Mouse (Mus musculus) lung, embryonic 14.5 days (tissue): ENCODE measurements around the gene Tln2. TPM values are rescaled to one million over a fixed set of nuclear protein-coding genes. Genes with fewer than 3 reads are reported as not detected.

ENCODE experiments used
- ATAC-seq: fragments of 200-750 bp; cut with Nextera tagmentation; 2 replicates; pipeline ENCODE4 v1.8.0; 2017; ENCODE audit warnings: mild to moderate bottlenecking, moderate TSS enrichment, moderate library complexity; ENCODE audit not compliant: insufficient read depth
- DNase-seq: peaks from one replicate; pipeline ENCODE4 v3.0.0-alpha.2; 2015
- H3K27ac ChIP-seq: fragments of 300-500 bp; sonication (generic); 2 replicates; pipeline ENCODE4 v1.5.1; 2014; ENCODE audit warnings: low read depth, mild to moderate bottlenecking, moderate library complexity
- H3K27me3 ChIP-seq: fragments of 300-500 bp; sonication (generic); 2 replicates; pipeline ENCODE4 v1.6.1; 2014; ENCODE audit warnings: low read length, control low read depth; ENCODE audit not compliant: insufficient read depth
- H3K36me3 ChIP-seq: fragments of 300-500 bp; sonication (generic); 2 replicates; pipeline ENCODE4 v1.6.1; 2014; ENCODE audit warnings: control low read depth; ENCODE audit not compliant: insufficient read depth
- H3K4me1 ChIP-seq: fragments of 300-500 bp; sonication (generic); 2 replicates; pipeline ENCODE4 v1.6.1; 2014; ENCODE audit warnings: antibody characterized with exemption, control low read depth; ENCODE audit not compliant: insufficient read depth
- H3K4me2 ChIP-seq: fragments of 300-500 bp; sonication (generic); 2 replicates; pipeline ENCODE4 v1.6.1; 2014; ENCODE audit warnings: mild to moderate bottlenecking
- H3K4me3 ChIP-seq: fragments of 300-500 bp; sonication (generic); 2 replicates; pipeline ENCODE4 v1.5.1; 2014; ENCODE audit warnings: low read depth, low read length
- H3K9ac ChIP-seq: fragments of 300-500 bp; sonication (generic); 2 replicates; pipeline ENCODE4 v1.6.1; 2014
- H3K9me3 ChIP-seq: fragments of 300-500 bp; sonication (generic); 2 replicates; pipeline ENCODE4 v1.6.1; 2016; ENCODE audit warnings: low read depth, low read length, control low read depth
- CTCF ChIP-seq: IDR thresholded peaks from 2 replicates; pipeline ENCODE4 v1.5.1; 2016; ENCODE audit warnings: antibody characterized with exemption, low read depth
- WGBS: fragments of 180-500 bp; shearing (Covaris S2); extraction: QIAGEN DNeasy Blood & Tissue Kit; methylation state at CpG from one replicate; pipeline ENCODE4 v1.1.7; 2014; 5-methylcytosine and 5-hydroxymethylcytosine counted together
- polyA plus RNA-seq: library from polyadenylated mRNA; unstranded; fragments of >200 nt; fragmentation: Nextera tagmentation; extraction: Ambion mirVana; gene quantifications from 2 replicates; pipeline ENCODE4 v1.2.1, GENCODE M21; 2014

Tln2 gene
- polyA plus RNA-seq, 1 experiment from 2014 or later = 19.1 TPM

- DNase-seq = no peak
- H3K9ac ChIP-seq = no peak overlapping the region
- H3K4me2 ChIP-seq = no peak overlapping the region
- no peak for TF ChIP-seq CTCF
- H3K9me3 ChIP-seq = no peaks in the 10 kb centered on the region
- H3K27ac ChIP-seq = no peak overlapping the region
- 28% methylated on average over 1 of the region's 1 CpGs for WGBS
- H3K4me1 ChIP-seq = no peaks in the 10 kb centered on the region; the same call in 1 of the 2 replicates
- ATAC-seq = no peak
- H3K36me3 ChIP-seq = no peaks in the 10 kb centered on the region
- H3K27me3 ChIP-seq = no peaks in the 10 kb centered on the region
- H3K4me3 ChIP-seq = no peak overlapping the region
Measured at GRCm38 (mm10) chr9:67481851-67482250, 77.7 kb downstream of the Tln2 start.

- Histone ChIP-seq H3K36me3 (no peaks in the 10 kb centered on the region), H3K27me3 (no peaks in the 10 kb centered on the region), H3K4me2 (no peak overlapping the region), H3K4me3 (no peak overlapping the region), H3K4me1 (no peaks in the 10 kb centered on the region; the same call in 1 of the 2 replicates), H3K27ac (no peak overlapping the region), H3K9me3 (no peaks in the 10 kb centered on the region), H3K9ac (no peak overlapping the region)
- 59% methylated on average over 3 of the region's 3 CpGs for WGBS
- ATAC-seq (no peak), DNase-seq (no peak)
- TF ChIP-seq CTCF = no peak
Measured at GRCm38 (mm10) chr9:67477445-67477844, 82.1 kb downstream of the Tln2 start.

DNA sequence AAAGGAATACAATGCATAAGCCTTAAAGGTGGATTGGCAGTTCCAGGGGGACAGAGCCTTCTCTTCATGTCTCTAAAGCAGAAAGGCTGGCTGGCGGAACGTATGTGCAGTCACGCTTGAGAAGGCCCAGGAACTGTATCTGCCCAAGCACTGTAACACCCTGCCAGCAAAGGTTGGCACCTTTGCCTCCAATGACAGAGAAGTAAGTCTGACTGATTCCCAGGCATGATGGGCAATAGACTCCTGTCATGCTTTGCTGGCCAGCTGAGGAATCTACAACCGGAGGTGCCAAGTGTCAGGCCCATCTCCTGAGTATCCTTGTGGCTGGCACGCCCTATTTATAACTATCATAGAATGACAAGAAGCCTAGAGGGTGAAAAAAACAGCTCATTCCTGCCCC, 83.3 kb downstream of the Tln2 start:
- no peaks in the 10 kb centered on the region for H3K4me1 ChIP-seq
- DNase-seq (no peak), ATAC-seq (no peak)
- no peaks in the 10 kb centered on the region for H3K36me3 ChIP-seq
- no peaks in the 10 kb centered on the region for H3K27me3 ChIP-seq
- no peak overlapping the region for H3K9ac ChIP-seq
- H3K4me3 ChIP-seq = no peak overlapping the region
- no peak overlapping the region for H3K27ac ChIP-seq
- TF ChIP-seq CTCF = no peak
- WGBS = 85% methylated on average over 5 of the region's 5 CpGs
- H3K9me3 ChIP-seq = no peaks in the 10 kb centered on the region
- no peak overlapping the region for H3K4me2 ChIP-seq

DNA sequence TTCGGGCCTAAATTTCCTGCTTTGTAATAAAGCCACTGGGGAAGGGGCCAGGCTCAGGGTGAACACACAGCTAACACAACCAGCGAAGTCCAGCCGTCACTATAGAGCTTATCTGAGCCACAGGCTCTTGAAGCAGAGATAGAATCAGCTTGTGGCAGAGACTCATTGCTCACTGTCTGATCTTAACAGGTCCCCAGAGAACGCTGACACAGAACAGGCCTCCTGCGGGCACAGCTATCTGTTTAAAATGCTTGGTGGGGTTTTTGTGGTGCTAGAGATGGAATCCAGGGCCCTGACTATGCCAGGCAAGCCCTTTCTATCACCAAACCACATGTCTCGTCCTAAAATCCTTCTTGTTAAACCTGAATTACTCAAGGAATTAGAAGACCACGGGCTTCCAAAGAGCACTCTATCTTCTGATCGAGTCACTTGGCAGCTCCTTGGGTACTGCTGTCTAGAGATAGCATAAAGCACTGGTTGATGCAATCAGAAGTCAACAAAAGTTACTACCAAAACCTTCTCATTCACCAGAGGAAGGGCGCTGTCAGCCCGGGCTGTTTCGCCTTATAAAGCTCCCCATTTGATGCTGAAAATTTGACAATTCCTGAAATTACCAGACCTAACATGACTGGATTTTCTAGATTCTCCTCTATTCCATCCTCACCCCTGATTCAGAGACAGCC, 95.9 kb downstream of the Tln2 start:
- ATAC-seq (no peak), DNase-seq (no peak)
- Histone ChIP-seq H3K4me1 (no peaks in the 10 kb centered on the region; the same call in 1 of the 2 replicates), H3K9me3 (no peaks in the 10 kb centered on the region), H3K4me2 (no peak overlapping the region), H3K9ac (no peak overlapping the region), H3K27ac (no peak overlapping the region), H3K27me3 (no peaks in the 10 kb centered on the region), H3K36me3 (no peaks in the 10 kb centered on the region), H3K4me3 (no peak overlapping the region)
- 39% methylated on average over 11 of the region's 11 CpGs for WGBS
- no peak for TF ChIP-seq CTCF

GRCm38 (mm10) chr9:67441484-67441883, 118.0 kb downstream of the Tln2 start:
- H3K4me2 ChIP-seq = no peak overlapping the region
- ATAC-seq (no peak), DNase-seq (no peak)
- H3K27ac ChIP-seq = no peak overlapping the region
- no peaks in the 10 kb centered on the region for H3K36me3 ChIP-seq
- no peaks in the 10 kb centered on the region for H3K27me3 ChIP-seq
- TF ChIP-seq CTCF = no peak
- no peaks in the 10 kb centered on the region for H3K4me1 ChIP-seq
- WGBS = 0% methylated on average over 1 of the region's 2 CpGs
- H3K9me3 ChIP-seq = no peaks in the 10 kb centered on the region
- H3K4me3 ChIP-seq = no peak overlapping the region
- H3K9ac ChIP-seq = no peak overlapping the region

DNA sequence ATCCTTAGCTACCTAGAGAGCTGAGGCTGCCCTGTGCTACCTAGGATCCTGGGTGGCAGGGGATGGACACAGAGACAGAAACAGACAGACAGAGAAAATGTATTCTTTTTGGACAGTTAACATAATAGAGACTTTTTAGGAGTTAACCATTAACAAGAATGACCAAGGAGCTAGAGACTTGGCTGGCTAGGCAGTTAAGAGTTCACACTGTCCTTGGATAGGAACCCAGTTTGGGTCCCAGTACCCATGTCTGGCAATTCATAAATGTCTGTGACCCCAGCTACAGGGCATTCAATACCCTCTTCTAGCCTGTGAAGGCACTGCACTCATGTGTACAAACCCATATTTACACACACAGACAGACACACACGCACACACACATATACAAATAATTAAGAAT, 122.0 kb downstream of the Tln2 start:
- Histone ChIP-seq H3K9ac (no peak overlapping the region), H3K4me2 (no peak overlapping the region), H3K4me3 (no peak overlapping the region), H3K27ac (no peak overlapping the region), H3K36me3 (no peaks in the 10 kb centered on the region), H3K9me3 (no peaks in the 10 kb centered on the region), H3K27me3 (no peaks in the 10 kb centered on the region), H3K4me1 (0 out of 2 replicates have a peak, but pooled peaks cover 3% of the 10 kb centered on the region)
- DNase-seq (no peak), ATAC-seq (no peak)
- TF ChIP-seq CTCF = no peak
- WGBS = 68% methylated on average over 1 of the region's 1 CpGs

GRCm38 (mm10) chr9:67435333-67436154, 124.0 kb downstream of the Tln2 start:
- WGBS = 50% methylated on average over 10 of the region's 10 CpGs
- 0 out of 2 replicates have a peak, but pooled peaks cover 3% of the 10 kb centered on the region for H3K4me1 ChIP-seq
- TF ChIP-seq CTCF = no peak
- DNase-seq (peak; percentile 19), ATAC-seq (no peak)
- no peaks in the 10 kb centered on the region for H3K9me3 ChIP-seq
- no peak overlapping the region for H3K9ac ChIP-seq
- no peaks in the 10 kb centered on the region for H3K27me3 ChIP-seq
- H3K4me3 ChIP-seq = no peak overlapping the region
- no peak overlapping the region for H3K4me2 ChIP-seq
- no peaks in the 10 kb centered on the region for H3K36me3 ChIP-seq
- 0 out of 2 replicates have a peak overlapping the region, but pooled peaks have one; percentile 8 for H3K27ac ChIP-seq
